Mouse (Mus musculus): Measurements from ENCODE around the gene Gm5105. TPM values are rescaled to one million over a fixed set of nuclear protein-coding genes. Genes with fewer than 3 reads are reported as not detected.

The Gm5105 gene
- polyA plus RNA-seq, 1 experiment, result 0.19 TPM

- Histone ChIP-seq H3K4me3 (ENCODE audit: low read depth, low read length) (no peak overlapping the region), H3K27ac (ENCODE audit: insufficient read depth, low read depth, low read length) (no peak overlapping the region), H3K4me1 (ENCODE audit: control insufficient read depth, insufficient read depth, insufficient read length, low read length) (peaks cover 14% of the 10 kb centered on the region; the same call in 1 of the 2 replicates), H3K27me3 (ENCODE audit: control insufficient read depth, insufficient read depth, low read length) (no peaks in the 10 kb centered on the region), H3K36me3 (ENCODE audit: control insufficient read depth, insufficient read depth, low read length) (no peaks in the 10 kb centered on the region)
- 12% methylated on average over 4 of the region's 4 CpGs for WGBS
- no peak for TF ChIP-seq POLR2A (IDR thresholded peaks at IDR 0.05; ENCODE audit: low read depth, low read length)
Observed at GRCm38 (mm10) chr3:138012351-138012750, 54.8 kb downstream of the Gm5105 start.

GRCm38 (mm10) chr3:138008152-138008551 lies 59.0 kb downstream of the Gm5105 start:
- no peaks in the 10 kb centered on the region for H3K36me3 ChIP-seq (ENCODE audit: control insufficient read depth, insufficient read depth, low read length)
- 38% methylated on average over 6 of the region's 6 CpGs for WGBS
- TF ChIP-seq POLR2A (IDR thresholded peaks at IDR 0.05; ENCODE audit: low read depth, low read length) (no peak), CTCF (IDR thresholded peaks at IDR 0.05; ENCODE audit: extremely low read depth, insufficient read length, insufficient replicate concordance, low read depth, low read length) (no peak)
- no peak overlapping the region for H3K4me3 ChIP-seq (ENCODE audit: low read depth, low read length)
- peaks cover 8% of the 10 kb centered on the region; the same call in 1 of the 2 replicates for H3K4me1 ChIP-seq (ENCODE audit: control insufficient read depth, insufficient read depth, insufficient read length, low read length)
- no peak overlapping the region for H3K27ac ChIP-seq (ENCODE audit: insufficient read depth, low read depth, low read length)
- H3K27me3 ChIP-seq (ENCODE audit: control insufficient read depth, insufficient read depth, low read length), result no peaks in the 10 kb centered on the region

- Histone ChIP-seq H3K27ac (ENCODE audit: insufficient read depth, low read depth, low read length) (no peak overlapping the region), H3K4me1 (ENCODE audit: control insufficient read depth, insufficient read depth, insufficient read length, low read length) (peaks cover 2% of the 10 kb centered on the region; the same call in 1 of the 2 replicates), H3K27me3 (ENCODE audit: control insufficient read depth, insufficient read depth, low read length) (no peaks in the 10 kb centered on the region), H3K4me3 (ENCODE audit: low read depth, low read length) (no peak overlapping the region), H3K36me3 (ENCODE audit: control insufficient read depth, insufficient read depth, low read length) (no peaks in the 10 kb centered on the region)
- no peak for TF ChIP-seq CTCF (IDR thresholded peaks at IDR 0.05; ENCODE audit: extremely low read depth, insufficient read length, insufficient replicate concordance, low read depth, low read length)
- no peak for TF ChIP-seq POLR2A (IDR thresholded peaks at IDR 0.05; ENCODE audit: low read depth, low read length)
- WGBS, result 68% methylated on average over 3 of the region's 3 CpGs
Observed at GRCm38 (mm10) chr3:138006896-138007295, 60.3 kb downstream of the Gm5105 start.

GRCm38 (mm10) chr3:138003264-138003663 lies 63.9 kb downstream of the Gm5105 start:
- no peak overlapping the region for H3K27ac ChIP-seq (ENCODE audit: insufficient read depth, low read depth, low read length)
- peaks cover 14% of the 10 kb centered on the region; the same call in 1 of the 2 replicates for H3K4me1 ChIP-seq (ENCODE audit: control insufficient read depth, insufficient read depth, insufficient read length, low read length)
- WGBS, result 83% methylated on average over 7 of the region's 7 CpGs
- H3K27me3 ChIP-seq (ENCODE audit: control insufficient read depth, insufficient read depth, low read length), result no peaks in the 10 kb centered on the region
- H3K4me3 ChIP-seq (ENCODE audit: low read depth, low read length), result no peak overlapping the region
- no peaks in the 10 kb centered on the region for H3K36me3 ChIP-seq (ENCODE audit: control insufficient read depth, insufficient read depth, low read length)
- TF ChIP-seq POLR2A (IDR thresholded peaks at IDR 0.05; ENCODE audit: low read depth, low read length) (no peak), CTCF (IDR thresholded peaks at IDR 0.05; ENCODE audit: extremely low read depth, insufficient read length, insufficient replicate concordance, low read depth, low read length) (no peak)

GRCm38 (mm10) chr3:138002545-138002944 lies 64.6 kb downstream of the Gm5105 start:
- Histone ChIP-seq H3K27me3 (ENCODE audit: control insufficient read depth, insufficient read depth, low read length) (no peaks in the 10 kb centered on the region), H3K27ac (ENCODE audit: insufficient read depth, low read depth, low read length) (no peak overlapping the region), H3K4me3 (ENCODE audit: low read depth, low read length) (no peak overlapping the region), H3K4me1 (ENCODE audit: control insufficient read depth, insufficient read depth, insufficient read length, low read length) (peaks cover 14% of the 10 kb centered on the region; the same call in 1 of the 2 replicates), H3K36me3 (ENCODE audit: control insufficient read depth, insufficient read depth, low read length) (no peaks in the 10 kb centered on the region)
- TF ChIP-seq CTCF (IDR thresholded peaks at IDR 0.05; ENCODE audit: extremely low read depth, insufficient read length, insufficient replicate concordance, low read depth, low read length), result no peak
- no peak for TF ChIP-seq POLR2A (IDR thresholded peaks at IDR 0.05; ENCODE audit: low read depth, low read length)
- 42% methylated on average over 6 of the region's 6 CpGs for WGBS

GRCm38 (mm10) chr3:138001865-138002264 lies 65.3 kb downstream of the Gm5105 start:
- no peaks in the 10 kb centered on the region for H3K27me3 ChIP-seq (ENCODE audit: control insufficient read depth, insufficient read depth, low read length)
- no peaks in the 10 kb centered on the region for H3K36me3 ChIP-seq (ENCODE audit: control insufficient read depth, insufficient read depth, low read length)
- H3K4me3 ChIP-seq (ENCODE audit: low read depth, low read length), result no peak overlapping the region
- no peak overlapping the region for H3K27ac ChIP-seq (ENCODE audit: insufficient read depth, low read depth, low read length)
- H3K4me1 ChIP-seq (ENCODE audit: control insufficient read depth, insufficient read depth, insufficient read length, low read length), result peaks cover 14% of the 10 kb centered on the region; the same call in 1 of the 2 replicates
- TF ChIP-seq POLR2A (IDR thresholded peaks at IDR 0.05; ENCODE audit: low read depth, low read length), result no peak
- 69% methylated on average over 4 of the region's 4 CpGs for WGBS

GRCm38 (mm10) chr3:138000724-138001069 lies 66.5 kb downstream of the Gm5105 start:
- WGBS, result 13% methylated on average over 4 of the region's 4 CpGs
- TF ChIP-seq CTCF (IDR thresholded peaks at IDR 0.05; ENCODE audit: extremely low read depth, insufficient read length, insufficient replicate concordance, low read depth, low read length), result no peak
- TF ChIP-seq POLR2A (IDR thresholded peaks at IDR 0.05; ENCODE audit: low read depth, low read length), result no peak
- Histone ChIP-seq H3K4me1 (ENCODE audit: control insufficient read depth, insufficient read depth, insufficient read length, low read length) (peaks cover 14% of the 10 kb centered on the region; the same call in 1 of the 2 replicates), H3K27ac (ENCODE audit: insufficient read depth, low read depth, low read length) (no peak overlapping the region), H3K27me3 (ENCODE audit: control insufficient read depth, insufficient read depth, low read length) (no peaks in the 10 kb centered on the region), H3K4me3 (ENCODE audit: low read depth, low read length) (no peak overlapping the region), H3K36me3 (ENCODE audit: control insufficient read depth, insufficient read depth, low read length) (no peaks in the 10 kb centered on the region)

Measured in small intestine, adult 2 months (tissue).